Mouse (Mus musculus): ENCODE results near the gene Cadm1.

Cadm1 gene

DNA sequence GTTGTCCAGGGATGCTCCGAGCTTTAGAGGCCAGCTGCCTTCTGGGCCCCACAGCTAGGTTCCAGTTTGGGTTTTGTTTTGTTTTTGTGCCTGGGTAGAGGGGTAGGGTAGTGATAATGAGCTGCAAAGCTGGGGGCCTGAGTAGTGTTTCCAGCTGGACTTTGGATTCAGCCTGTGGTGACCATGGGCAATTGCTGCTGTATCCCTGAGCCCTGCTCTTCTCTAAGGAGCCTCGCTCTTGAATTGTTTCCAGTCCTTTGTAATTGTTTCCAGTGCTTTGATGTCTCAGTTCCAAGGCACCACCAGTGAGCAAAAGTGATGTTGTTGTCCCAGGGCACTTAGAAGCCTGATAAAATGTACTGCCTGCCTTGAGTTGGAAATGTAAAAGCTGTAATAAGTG is 331.8 kb downstream of the Cadm1 start:
- DNase-seq (ENCODE audit: low spot score in 2 of 2) = no peak

DNA sequence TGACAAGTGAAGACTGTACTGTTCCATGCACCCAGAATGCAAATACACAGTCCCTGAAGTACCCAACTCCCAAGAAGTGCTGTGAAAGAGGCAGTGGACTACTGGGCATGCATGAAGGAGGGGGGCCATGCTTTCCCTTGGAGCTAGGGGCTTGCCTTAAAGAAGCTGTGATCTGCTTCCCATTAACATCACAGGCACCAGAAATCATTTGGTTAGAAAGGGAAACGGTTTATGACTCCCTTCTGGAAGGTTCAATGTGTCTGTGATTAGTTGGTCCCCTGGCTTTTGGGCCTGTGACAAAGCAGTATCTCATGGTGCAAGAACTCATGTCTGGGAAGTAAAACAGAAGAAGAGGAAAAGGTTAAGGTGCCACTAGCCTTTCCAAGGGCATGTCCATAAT is 336.0 kb downstream of the Cadm1 start:
- no peak for DNase-seq (ENCODE audit: low spot score in 2 of 2)

DNA sequence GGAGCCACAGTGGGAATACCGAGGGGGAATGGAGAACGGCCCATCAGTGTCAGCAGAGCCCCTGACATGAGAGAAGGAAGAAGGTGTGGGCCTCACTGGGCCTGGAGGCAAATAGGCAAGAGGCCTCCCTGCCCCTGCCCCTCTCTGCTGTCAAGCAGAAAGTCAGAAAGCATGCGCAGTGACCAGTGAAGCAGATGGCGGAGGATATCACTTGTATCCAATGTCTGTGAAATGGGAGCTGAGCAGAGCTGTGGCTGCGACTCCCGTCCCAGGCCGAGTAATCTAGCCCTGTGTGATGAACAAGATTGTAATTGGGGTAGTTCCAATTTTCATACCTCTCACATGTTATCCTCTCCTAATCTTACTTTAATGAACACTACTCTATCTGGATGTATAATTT is 337.5 kb downstream of the Cadm1 start:
- DNase-seq (ENCODE audit: low spot score in 2 of 2) = no peak

DNA sequence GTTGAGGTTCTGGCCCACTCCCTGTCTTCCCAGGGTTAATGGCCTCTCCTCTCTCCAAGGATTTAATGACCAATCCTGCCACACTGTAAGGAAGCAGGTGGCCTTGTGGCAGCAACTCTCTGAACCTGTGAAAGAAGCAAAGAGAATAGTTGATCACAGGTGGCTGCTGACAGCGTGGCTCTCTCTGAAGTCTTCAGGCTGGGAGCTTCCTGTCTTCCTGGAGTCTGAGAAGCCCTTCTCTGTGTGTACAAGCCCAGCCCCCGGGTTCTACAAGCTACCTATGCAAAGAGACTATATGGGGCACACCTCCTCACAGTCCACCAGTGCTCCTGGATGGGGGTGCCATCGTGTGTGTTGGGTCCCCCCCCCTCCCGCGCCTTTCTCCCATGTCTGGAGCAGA is 339.7 kb downstream of the Cadm1 start:
- no peak for DNase-seq (ENCODE audit: low spot score in 2 of 2)

DNA sequence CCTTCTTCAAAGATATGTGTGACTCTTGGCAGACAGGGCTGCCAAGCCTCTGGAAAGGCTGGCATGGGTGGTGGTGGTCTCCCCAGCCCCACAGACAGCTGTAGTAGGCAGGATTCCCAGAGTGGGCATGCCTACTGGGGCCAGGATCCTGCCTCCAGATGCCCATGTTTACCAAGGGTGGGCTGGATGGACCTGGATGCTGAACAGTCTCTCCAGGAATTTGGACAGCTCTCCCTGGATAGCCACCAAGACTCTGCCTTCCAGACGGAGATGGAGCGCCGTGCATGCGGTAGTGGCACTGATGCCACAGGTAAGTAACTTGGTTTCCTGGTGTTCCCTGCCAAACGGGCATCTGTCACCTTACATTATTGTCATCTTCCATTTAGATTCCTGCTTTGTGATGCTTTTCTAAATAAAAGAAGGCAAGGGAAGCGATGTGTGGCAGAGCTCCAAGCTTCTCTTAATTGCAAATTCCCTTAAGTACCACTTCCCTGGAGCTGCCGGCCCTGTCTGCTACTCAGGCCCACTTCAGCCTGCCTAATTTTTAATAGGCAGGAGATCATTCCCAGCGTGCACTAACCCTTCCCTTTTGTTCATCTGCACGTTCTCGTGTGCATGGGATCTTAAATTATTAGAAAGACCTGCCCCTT is 346.7 kb downstream of the Cadm1 start:
- peak in 1 of 2 experiments; percentile 40 for DNase-seq (ENCODE audit: low spot score in 2 of 2)

DNA sequence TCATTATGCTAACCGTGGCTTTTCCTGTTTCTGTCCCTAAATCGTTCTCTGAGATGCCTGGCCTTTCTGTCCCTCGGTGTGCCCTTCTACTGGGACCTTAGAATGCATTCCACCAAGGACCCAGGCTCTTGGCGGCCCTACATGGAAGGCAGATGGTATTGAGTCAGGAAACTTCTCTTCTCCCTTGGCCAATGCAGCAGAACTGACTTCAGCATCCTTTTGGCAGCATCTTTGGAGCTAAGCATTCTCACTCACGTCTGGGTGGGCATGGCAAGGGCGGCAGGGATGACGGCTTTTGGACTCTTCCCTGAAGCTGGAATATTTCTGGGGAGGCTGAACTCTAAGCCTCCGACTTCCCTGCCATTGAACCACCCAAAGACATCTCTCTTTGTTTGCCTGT is 350.2 kb downstream of the Cadm1 start:
- no peak for DNase-seq (ENCODE audit: low spot score in 2 of 2)

DNA sequence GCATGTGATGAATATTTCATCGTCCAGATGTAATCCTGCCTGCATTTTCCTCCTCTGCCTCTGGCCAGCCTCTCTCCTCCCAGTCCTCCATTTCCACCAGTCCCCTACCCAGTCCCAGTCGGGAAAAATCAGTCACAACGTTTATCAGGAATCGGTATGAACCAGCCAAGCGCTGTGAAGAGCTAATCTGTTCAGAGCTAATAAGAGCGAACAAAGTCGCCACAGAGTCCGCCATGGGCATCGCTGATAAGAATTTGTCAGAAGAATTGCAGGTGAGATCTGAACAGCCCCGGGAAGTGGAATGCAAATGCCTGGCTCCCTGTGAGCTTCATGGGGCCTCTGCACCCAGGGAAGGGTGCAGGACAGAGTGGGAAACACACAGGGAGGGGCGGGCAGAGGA is 352.4 kb downstream of the Cadm1 start:
- DNase-seq (ENCODE audit: low spot score in 2 of 2) = no peak

DNA sequence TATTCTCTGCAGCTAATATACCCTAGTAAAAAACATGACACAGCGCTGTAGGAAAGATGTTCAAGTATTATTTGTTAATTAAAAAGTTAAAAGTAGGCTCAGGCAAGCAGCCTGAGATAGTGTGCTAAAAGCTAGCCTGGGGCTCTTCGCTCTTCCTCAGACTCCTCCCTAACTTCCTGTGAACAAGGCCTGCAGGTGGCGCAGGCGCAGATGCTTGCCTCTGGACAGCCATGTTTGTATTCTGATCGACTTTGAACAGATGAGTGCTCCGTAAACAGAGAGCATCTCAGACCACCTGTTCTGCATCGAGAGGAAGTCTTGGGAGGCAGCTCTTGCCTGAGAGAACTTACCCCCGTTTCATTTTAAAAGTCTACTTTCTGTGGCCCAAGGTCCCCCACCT is 361.7 kb downstream of the Cadm1 start:
- no peak for DNase-seq (ENCODE audit: low spot score in 2 of 2)

DNA sequence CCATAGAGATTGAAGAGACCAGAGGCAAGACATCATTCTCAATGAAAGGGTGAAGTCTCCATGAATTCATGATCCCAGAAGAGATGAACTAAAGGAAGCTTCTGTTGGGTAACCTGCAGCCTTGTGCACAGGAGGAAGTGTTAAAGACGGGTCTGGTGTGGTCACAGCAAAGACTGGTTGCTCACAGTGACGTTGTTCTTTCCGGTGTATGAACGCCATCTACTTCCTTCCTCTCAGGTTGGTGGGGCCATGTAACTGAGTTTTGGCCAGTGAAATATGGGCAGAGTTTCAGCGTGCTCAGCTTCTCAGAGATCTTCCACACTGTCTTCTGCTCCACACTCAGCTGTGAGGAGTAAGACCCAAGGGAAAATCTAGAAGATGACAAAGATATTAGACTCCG is 363.0 kb downstream of the Cadm1 start:
- DNase-seq (ENCODE audit: low spot score in 2 of 2) = no peak

DNA sequence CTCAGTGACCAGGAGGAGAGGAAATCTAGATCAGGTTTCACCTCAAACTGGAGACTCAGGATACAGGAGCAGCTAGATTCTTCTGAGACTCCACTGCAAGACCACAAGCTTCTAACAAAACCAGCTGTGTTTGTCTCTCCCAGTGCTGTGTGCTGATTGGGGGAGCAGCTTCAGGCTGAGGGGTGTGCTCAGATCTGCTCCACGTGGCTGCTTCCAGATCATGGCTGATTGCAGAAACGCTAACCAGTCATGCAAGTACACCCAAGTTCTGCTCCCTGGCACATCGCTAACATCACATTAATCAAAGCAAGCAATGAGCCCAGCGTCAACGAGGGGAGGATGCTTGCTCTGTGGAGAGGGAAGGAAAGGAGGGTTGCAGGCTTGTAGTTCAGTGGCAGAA is 364.1 kb downstream of the Cadm1 start:
- DNase-seq (ENCODE audit: low spot score in 2 of 2) = no peak

DNA sequence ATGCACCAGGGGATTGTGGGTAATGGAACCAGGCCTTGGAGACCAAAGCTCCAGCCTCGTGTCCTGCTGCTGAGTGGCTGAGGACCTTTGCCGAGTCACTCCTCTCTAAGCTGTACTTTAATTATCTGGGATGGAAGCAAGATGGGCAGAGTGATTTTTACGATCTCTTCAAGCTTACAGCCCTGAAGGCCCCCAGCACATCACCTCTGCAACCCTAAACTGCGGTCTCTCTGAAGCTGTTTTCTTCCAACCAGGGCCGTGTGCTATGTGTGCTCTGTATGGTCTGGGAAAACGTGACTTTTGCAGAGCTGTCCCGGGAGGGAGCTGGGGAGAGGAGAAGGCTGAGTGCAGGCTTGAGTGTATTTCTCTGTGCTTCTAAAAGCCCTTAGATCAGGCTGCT is 364.7 kb downstream of the Cadm1 start:
- DNase-seq (ENCODE audit: low spot score in 2 of 2) = no peak

DNA sequence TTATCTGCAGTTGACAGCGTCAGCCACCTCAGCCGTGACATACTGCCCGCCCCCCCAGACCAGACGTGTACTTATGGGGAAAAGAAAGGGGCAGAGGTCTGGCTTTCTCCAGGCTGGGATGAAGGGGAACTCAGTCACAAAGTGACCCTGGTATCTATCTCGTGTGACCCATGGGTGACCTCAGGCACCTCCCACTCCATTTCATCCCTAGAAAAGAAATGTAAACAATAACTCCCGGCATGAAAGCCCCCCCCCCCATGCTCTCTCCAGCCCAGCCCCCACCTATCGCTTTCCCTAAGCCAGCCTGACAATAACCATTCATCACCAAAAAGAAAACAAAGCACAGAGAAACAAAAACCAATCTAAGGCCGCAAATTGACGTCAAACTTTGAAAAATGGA is 365.1 kb downstream of the Cadm1 start:
- no peak for DNase-seq (ENCODE audit: low spot score in 2 of 2)

DNA sequence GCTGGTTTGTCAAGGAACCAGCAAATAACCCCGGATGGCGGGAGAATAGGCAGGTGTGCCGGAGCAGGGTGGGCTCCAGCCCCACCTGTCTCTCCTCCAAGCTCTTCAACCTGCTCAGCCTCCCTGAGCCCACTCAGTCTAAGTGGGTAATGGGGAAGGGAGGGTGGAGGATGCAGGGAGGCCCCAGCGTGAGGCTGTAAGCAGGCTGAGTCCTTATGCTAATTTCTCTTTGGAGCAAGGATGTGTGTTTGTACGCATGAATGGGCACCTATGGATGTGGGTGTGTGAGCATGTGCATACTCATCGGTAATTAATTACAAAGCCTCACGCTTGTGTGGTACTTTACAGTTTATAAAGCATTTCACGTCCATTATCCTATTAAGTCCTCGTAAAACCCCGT is 370.8 kb downstream of the Cadm1 start:
- DNase-seq (ENCODE audit: low spot score in 2 of 2) = no peak

DNA sequence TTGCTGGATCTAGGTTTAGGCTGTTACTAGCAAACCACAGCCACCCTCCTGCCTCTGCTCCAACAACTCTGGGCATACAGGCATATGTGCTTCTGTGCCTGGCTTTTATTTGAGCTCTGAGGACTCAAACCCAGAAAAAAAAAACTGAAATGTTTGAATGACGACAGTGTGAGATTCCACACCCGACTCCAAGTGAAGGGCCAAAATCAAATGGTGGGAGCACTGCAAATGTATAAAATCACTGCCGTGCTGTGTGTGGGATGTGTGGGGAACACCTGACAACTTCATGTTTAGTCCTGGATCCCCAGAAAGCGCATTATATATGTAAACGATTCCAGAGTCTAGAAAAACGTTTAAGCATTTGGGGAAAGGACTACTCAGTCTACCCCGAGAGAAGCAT is 373.7 kb downstream of the Cadm1 start:
- DNase-seq (ENCODE audit: low spot score in 2 of 2) = no peak

DNA sequence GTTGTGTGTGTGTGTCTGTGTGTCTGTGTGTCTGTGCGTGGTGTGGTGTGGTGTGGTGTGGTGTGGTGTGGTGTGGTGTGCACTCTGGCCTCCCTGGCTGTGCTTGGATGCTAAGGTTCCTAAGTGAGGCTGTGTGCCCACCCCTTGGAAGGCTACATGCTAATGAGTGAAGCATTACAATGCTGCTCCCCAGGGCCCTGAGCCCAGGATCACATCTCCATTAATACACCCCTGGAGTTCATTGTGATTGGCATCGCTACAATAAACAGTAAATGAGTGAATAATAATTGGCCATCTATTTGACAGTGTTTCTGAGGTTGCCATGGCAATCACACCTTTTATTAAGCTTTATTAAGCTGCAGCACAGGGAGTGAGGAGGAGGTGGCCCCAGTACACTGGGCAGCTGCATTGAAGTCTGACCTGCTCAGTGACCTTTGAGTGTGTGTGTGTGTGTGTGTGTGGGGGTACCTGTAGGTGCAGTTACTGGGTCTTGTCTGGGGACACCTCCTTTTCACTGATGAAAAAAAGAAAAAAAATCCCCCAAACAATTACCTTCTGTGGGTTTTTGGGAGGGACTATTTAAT is 374.5 kb downstream of the Cadm1 start:
- DNase-seq (ENCODE audit: low spot score in 2 of 2) = no peak

DNA sequence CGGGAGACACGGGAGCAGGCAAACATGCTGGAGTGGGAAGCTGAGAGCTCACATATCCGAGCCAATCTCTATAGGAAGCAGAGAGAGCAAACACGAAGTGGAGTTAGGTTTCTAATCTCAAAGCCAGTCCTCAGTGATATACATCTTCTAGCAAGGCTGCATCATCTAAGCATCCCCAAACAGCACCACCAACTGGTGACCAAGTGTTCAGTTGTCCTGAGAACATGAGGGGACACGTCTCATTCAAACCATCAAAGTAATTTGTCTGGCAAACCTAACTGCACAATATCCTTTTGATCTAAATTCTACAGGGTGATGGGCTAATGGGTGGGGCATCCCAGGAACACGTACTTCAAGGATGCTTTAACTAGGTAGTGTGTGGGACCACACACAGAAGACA is 376.5 kb downstream of the Cadm1 start:
- DNase-seq (ENCODE audit: low spot score in 2 of 2) = no peak

Data from right cerebral cortex, postnatal 10 days (tissue).